Mouse (Mus musculus): Measurements from ENCODE around the gene Bdkrb2. TPM values are rescaled to one million over a fixed set of nuclear protein-coding genes. Genes with fewer than 3 reads are reported as not detected.

Gene Bdkrb2
- polyA plus RNA-seq, 1 experiment from 2014 or later, result 1.6 TPM

DNA sequence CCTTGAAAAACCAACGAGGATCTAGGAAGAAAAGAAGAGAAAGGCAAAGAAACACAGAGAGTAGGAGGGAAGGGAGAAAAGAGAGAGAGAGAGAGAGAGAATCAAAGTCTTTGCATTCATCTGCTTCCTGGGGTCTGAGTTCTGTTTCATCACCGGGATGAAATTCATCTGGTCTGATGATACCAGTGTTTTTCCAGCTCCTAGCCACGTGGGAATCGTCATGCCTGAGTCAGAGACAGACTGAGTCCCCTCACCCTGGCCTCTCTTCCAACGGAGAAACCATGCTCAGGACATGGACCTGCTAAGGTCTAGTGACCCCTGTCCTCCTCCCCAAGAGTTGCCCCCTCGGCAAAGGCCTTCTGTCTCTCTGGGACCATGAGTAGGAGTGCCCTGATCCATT, 16.5 kb upstream of the Bdkrb2 start:
- Histone ChIP-seq H3K36me3 (no peaks in the 10 kb centered on the region), H3K4me3 (no peak overlapping the region), H3K27ac (ENCODE audit: poor library complexity, severe bottlenecking) (no peak overlapping the region), H3K9ac (no peak overlapping the region), H3K9me3 (replicated peaks) (no peaks in the 10 kb centered on the region), H3K4me1 (replicated peaks) (peaks cover 42% of the 10 kb centered on the region), H3K4me2 (no peak overlapping the region), H3K27me3 (replicated peaks) (0 out of 2 replicates have a peak, but pooled peaks cover 14% of the 10 kb centered on the region)
- WGBS, result 44% methylated on average over 6 of the region's 6 CpGs
- no peak for ATAC-seq (ENCODE audit: insufficient number of reproducible peaks, low FRiP score)

DNA sequence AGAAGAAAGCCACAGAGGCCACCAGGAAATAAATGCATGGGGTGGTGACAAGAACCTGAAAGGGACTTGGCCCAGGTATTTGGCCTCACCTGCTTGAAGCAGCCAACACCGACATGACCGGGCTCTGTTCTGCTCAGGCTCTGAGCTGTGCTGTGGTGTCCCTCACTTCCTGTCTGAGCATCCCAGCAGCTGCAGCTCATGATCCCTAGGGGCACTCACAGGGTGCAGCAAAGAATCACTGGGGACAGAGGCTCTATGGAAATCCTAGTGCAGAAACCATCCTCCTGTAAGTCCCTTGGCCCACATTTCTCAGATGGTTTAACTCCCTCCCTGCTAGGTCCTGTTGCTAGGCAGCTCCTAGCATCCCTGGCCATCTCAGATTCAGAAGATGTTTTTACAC, 15.9 kb upstream of the Bdkrb2 start:
- H3K27ac ChIP-seq (ENCODE audit: poor library complexity, severe bottlenecking), result no peak overlapping the region
- peaks cover 48% of the 10 kb centered on the region for H3K4me1 ChIP-seq (replicated peaks)
- 0 out of 2 replicates have a peak, but pooled peaks cover 8% of the 10 kb centered on the region for H3K27me3 ChIP-seq (replicated peaks)
- H3K9ac ChIP-seq, result no peak overlapping the region
- H3K36me3 ChIP-seq, result no peaks in the 10 kb centered on the region
- no peaks in the 10 kb centered on the region for H3K9me3 ChIP-seq (replicated peaks)
- no peak for ATAC-seq (ENCODE audit: insufficient number of reproducible peaks, low FRiP score)
- WGBS, result 64% methylated on average over 2 of the region's 2 CpGs
- H3K4me2 ChIP-seq, result no peak overlapping the region
- no peak overlapping the region for H3K4me3 ChIP-seq

DNA sequence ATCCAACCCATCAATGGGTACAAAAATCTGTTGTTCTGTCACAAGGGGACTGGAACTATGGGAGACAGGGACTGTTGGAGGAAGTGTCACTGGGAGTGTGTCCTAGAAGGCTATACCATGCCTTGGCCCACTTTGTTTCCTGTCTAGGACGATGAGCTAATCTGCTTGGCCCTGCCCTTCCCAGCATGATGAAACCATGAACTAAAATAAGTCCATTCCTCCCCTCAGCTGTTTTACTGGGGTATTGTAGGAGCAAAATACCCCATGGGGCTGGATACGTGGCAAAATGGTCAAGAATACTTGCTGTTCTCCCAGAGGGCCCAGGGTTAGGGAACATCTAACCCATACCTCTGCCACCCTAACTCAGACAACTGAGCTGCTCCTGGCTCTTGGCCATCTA, 15.0 kb upstream of the Bdkrb2 start:
- 59% methylated on average over 2 of the region's 2 CpGs for WGBS
- Histone ChIP-seq H3K9me3 (replicated peaks) (no peaks in the 10 kb centered on the region), H3K27me3 (replicated peaks) (0 out of 2 replicates have a peak, but pooled peaks cover 8% of the 10 kb centered on the region), H3K4me2 (no peak overlapping the region), H3K4me1 (replicated peaks) (peaks cover 48% of the 10 kb centered on the region), H3K4me3 (no peak overlapping the region), H3K9ac (no peak overlapping the region), H3K36me3 (no peaks in the 10 kb centered on the region), H3K27ac (ENCODE audit: poor library complexity, severe bottlenecking) (no peak overlapping the region)
- no peak for ATAC-seq (ENCODE audit: insufficient number of reproducible peaks, low FRiP score)

DNA sequence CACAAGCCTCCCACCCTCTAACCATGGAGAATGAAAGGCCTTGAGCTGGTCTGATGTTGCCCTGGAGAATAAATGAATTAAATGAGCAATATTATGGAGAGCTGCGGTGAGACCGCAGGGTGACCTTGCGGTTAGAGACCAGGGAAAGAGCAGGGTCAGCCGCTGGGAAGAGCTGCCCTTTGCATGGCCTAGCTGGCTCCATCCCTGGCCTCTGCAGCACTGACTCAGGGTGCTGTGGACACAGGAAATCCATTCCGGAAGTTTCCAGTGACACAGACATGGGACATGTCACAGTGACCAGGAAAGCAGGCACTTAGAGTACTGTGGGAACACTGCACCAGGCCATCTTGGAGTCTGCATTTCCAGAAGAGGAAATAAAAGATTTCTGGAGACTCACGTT, 14.1 kb upstream of the Bdkrb2 start:
- H3K27me3 ChIP-seq (replicated peaks), result 0 out of 2 replicates have a peak, but pooled peaks cover 7% of the 10 kb centered on the region
- no peak overlapping the region for H3K27ac ChIP-seq (ENCODE audit: poor library complexity, severe bottlenecking)
- no peak for ATAC-seq (ENCODE audit: insufficient number of reproducible peaks, low FRiP score)
- H3K4me2 ChIP-seq, result no peak overlapping the region
- WGBS, result 75% methylated on average over 6 of the region's 6 CpGs
- no peaks in the 10 kb centered on the region for H3K9me3 ChIP-seq (replicated peaks)
- no peak overlapping the region for H3K4me3 ChIP-seq
- H3K36me3 ChIP-seq, result no peaks in the 10 kb centered on the region
- H3K4me1 ChIP-seq (replicated peaks), result peaks cover 50% of the 10 kb centered on the region
- H3K9ac ChIP-seq, result no peak overlapping the region

DNA sequence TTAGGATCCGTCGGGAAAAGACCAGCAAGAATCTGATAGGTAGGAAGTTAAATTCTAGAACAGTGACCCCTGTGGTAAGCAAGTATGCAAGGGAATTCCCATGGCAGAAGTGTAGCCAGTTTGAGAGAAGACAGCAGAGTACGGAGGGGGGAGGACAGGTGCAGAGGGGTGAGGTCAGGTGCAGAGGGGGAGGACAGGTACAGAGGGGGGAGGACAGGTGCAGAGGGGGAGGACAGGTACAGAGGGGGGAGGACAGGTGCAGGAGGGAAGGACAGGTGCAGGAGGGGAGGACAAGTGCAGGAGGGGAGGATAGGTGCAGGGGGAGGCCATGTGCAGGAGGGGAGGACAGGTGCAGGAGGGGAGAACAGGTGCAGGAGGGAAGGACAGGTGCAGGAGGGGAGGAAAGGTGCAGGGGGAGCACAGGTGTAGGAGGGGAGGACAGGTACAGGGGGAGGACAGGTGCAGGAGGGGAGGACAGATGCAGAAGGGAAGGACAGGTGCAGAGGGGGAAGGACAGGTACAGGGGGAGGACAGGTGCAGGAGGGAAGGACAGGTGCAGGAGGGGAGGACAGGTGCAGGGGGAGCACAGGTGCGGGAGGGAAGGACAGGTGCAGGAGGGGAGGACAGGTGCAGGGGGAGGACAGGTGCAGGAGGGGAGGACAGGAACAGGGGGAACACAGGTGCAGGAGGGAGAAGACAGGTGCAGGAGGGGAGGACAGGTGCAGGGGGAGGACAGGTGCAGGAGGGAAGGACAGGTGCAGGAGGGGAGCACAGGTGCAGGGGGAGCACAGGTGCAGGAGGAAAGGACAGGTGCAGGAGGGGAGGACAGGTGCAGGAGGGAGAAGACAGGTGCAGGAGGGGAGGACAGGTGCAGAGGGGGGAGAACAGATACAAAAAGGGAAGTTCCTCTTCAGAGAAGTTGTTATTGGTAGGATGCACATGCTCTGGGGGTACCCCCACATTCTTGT, 12.9 kb upstream of the Bdkrb2 start:
- H3K4me3 ChIP-seq, result no peak overlapping the region
- WGBS, result 70% methylated on average over 4 of the region's 4 CpGs
- ATAC-seq (ENCODE audit: insufficient number of reproducible peaks, low FRiP score), result no peak
- H3K4me2 ChIP-seq, result no peak overlapping the region
- H3K27ac ChIP-seq (ENCODE audit: poor library complexity, severe bottlenecking), result no peak overlapping the region
- H3K9ac ChIP-seq, result no peak overlapping the region
- peaks cover 58% of the 10 kb centered on the region for H3K4me1 ChIP-seq (replicated peaks)
- no peaks in the 10 kb centered on the region for H3K36me3 ChIP-seq
- 0 out of 2 replicates have a peak, but pooled peaks cover 3% of the 10 kb centered on the region for H3K27me3 ChIP-seq (replicated peaks)
- H3K9me3 ChIP-seq (replicated peaks), result no peaks in the 10 kb centered on the region

DNA sequence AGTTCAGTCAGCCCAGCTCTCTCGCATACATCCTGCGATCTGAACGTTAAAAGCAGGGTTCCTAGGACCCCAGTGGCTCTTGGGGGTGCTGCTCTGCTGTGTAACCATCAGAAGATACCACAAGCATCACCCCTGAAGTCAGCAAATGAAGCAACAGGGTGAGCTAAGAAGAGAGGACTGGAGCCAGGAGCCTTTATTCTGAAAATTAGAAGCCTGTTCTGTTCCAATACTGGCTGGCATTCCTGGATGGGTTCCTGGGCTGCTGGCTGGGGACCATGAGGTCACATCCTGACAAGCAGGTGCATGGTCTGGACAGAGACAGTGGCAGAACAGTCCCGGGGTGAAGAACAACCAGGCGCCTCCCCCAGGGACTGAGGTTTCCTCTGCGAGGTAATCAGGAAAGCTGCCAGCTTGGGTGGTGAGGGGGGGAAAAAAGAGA, 11.5 kb upstream of the Bdkrb2 start:
- Histone ChIP-seq H3K4me2 (no peak overlapping the region), H3K9ac (no peak overlapping the region), H3K36me3 (no peaks in the 10 kb centered on the region), H3K9me3 (replicated peaks) (no peaks in the 10 kb centered on the region), H3K4me1 (replicated peaks) (peaks cover 61% of the 10 kb centered on the region), H3K27ac (ENCODE audit: poor library complexity, severe bottlenecking) (no peak overlapping the region), H3K4me3 (no peak overlapping the region), H3K27me3 (replicated peaks) (0 out of 2 replicates have a peak, but pooled peaks cover 3% of the 10 kb centered on the region)
- WGBS, result 46% methylated on average over 6 of the region's 6 CpGs
- ATAC-seq (ENCODE audit: insufficient number of reproducible peaks, low FRiP score), result no peak

DNA sequence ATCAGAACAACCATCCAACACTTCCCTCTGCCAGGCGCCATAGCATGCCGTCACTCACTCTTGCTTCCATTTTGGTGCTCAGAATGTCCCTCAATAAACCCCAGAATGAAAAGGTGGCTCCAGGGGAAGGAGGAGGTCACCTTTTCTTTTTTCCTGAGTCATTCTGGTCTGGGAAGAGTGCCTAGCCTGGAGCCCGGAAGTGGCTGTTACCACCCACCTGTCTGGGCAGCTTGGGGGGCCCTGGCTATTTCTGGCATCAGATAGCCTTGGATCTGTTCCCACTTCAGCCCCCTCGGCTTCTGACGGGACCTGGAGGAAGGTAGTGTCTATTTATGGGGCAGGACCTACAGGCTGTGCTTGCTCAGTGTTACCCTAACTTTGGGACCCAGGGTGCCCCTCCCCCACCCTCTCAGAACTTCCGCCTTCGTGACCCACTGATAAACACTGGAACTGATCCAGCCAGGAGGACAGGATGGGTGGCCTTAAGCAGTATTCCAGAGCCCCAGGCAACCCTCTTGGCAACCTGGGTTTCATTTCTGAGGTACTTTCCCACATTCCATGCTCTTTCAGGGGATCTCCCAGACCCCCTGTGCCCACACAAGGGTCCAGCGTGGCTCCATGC, 8.8 kb upstream of the Bdkrb2 start:
- Histone ChIP-seq H3K9me3 (replicated peaks) (no peaks in the 10 kb centered on the region), H3K36me3 (no peaks in the 10 kb centered on the region), H3K9ac (no peak overlapping the region), H3K4me3 (no peak overlapping the region), H3K27ac (ENCODE audit: poor library complexity, severe bottlenecking) (peak overlapping the region; percentile 83), H3K27me3 (replicated peaks) (no peaks in the 10 kb centered on the region), H3K4me2 (no peak overlapping the region), H3K4me1 (replicated peaks) (peaks cover 56% of the 10 kb centered on the region)
- peak; percentile 23; the same call in 1 of the 2 replicates for ATAC-seq (ENCODE audit: insufficient number of reproducible peaks, low FRiP score)
- WGBS, result 35% methylated on average over 8 of the region's 8 CpGs

DNA sequence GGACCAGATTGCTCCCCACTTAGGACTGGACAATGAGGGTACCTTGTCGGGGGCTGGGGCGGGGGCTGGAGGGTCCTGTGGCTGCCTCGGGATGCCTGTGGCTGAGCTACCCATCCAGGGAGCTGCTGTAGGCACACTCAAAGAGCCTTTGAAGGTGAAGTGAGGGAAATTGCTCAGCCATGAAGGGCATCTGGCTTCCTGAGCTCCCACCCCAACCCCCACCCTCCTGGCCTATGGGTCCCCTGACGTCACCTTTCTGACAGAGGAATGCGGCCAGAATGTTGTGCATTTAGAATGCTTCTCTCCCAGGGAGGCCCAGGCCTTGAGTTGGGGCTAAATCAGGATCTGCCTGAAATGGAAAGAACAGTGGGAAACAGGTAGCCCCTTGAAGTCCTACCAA, 7.9 kb upstream of the Bdkrb2 start:
- H3K4me2 ChIP-seq, result 0 out of 2 replicates have a peak overlapping the region, but pooled peaks have one; percentile 1
- H3K9me3 ChIP-seq (replicated peaks), result no peaks in the 10 kb centered on the region
- no peak overlapping the region for H3K4me3 ChIP-seq
- H3K27ac ChIP-seq (ENCODE audit: poor library complexity, severe bottlenecking), result peak overlapping the region; percentile 83
- H3K4me1 ChIP-seq (replicated peaks), result peaks cover 53% of the 10 kb centered on the region
- WGBS, result 38% methylated on average over 5 of the region's 5 CpGs
- no peak overlapping the region for H3K9ac ChIP-seq
- H3K27me3 ChIP-seq (replicated peaks), result 0 out of 2 replicates have a peak, but pooled peaks cover 4% of the 10 kb centered on the region
- no peaks in the 10 kb centered on the region for H3K36me3 ChIP-seq
- peak; percentile 42; the same call in 1 of the 2 replicates for ATAC-seq (ENCODE audit: insufficient number of reproducible peaks, low FRiP score)

DNA sequence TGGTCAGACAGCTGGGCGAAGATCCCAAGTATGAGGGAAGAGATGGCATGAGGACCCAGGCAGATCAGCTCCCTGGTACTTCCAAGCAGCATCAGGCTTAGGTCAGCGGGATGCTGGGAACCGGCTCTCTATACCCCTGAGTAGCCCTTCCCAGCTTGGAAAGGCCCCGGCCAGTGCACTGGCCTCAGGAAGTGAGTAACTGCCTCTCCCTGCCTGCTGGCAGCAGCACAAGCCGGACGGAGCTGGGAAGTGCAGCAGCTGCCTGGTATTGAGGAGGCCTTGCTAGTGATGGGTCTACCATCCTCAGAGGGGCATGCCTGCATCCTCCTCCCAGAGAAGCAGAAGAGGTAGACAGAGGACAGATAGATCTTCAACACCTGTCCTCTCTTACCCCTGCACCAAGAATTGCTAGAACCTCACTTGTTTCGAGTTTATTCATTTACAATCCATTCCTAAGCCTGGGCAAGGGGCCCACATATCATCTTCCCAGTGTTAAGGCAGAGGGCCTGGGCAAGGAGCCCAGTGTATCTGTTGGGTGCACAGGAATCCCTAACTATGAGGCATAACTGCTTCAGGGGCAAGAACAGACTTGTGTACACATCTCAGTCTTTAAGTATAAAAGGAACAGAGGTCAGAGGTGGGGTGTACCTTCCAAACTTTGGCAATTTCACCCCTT, 5.6 kb upstream of the Bdkrb2 start:
- H3K4me1 ChIP-seq (replicated peaks), result peaks cover 60% of the 10 kb centered on the region
- H3K9ac ChIP-seq, result 0 out of 2 replicates have a peak overlapping the region, but pooled peaks have one; percentile 40
- peaks cover 23% of the 10 kb centered on the region for H3K27me3 ChIP-seq (replicated peaks)
- H3K4me2 ChIP-seq, result no peak overlapping the region
- H3K27ac ChIP-seq (ENCODE audit: poor library complexity, severe bottlenecking), result no peak overlapping the region
- no peaks in the 10 kb centered on the region for H3K36me3 ChIP-seq
- no peak overlapping the region for H3K4me3 ChIP-seq
- no peak for ATAC-seq (ENCODE audit: insufficient number of reproducible peaks, low FRiP score)
- no peaks in the 10 kb centered on the region for H3K9me3 ChIP-seq (replicated peaks)
- 51% methylated on average over 7 of the region's 7 CpGs for WGBS

DNA sequence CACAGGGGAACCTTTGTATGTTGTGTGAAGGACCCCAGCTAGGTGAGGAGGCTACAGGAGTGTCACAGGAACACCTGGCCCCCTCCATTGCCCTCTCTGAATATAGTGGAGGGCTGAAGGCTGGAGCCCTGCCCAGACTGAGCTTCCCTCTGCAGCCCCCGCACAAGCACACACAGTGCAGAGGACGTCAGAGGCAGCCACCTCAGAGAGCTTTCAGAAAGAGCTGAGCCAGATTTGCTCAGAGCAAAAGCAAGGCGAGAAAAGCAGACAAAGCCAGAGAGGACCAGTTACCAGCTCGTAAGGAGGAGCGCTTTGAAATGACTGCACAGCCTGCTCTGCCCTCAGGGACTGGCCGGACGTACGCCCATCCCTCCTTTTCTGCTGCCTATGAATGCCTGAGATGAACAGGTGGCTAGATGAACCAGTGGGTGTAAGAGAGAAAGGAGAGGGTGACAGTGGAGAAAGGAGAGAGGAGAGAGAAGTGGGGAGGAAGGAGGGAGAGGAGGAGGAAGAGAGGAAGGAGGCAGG, 2.0 kb upstream of the Bdkrb2 start:
- WGBS, result 50% methylated on average over 8 of the region's 8 CpGs
- no peaks in the 10 kb centered on the region for H3K9me3 ChIP-seq (replicated peaks)
- no peaks in the 10 kb centered on the region for H3K36me3 ChIP-seq
- no peak overlapping the region for H3K9ac ChIP-seq
- ATAC-seq (ENCODE audit: insufficient number of reproducible peaks, low FRiP score), result no peak
- no peak overlapping the region for H3K4me3 ChIP-seq
- H3K4me1 ChIP-seq (replicated peaks), result peaks cover 51% of the 10 kb centered on the region
- no peak overlapping the region for H3K4me2 ChIP-seq
- H3K27me3 ChIP-seq (replicated peaks), result peaks cover 45% of the 10 kb centered on the region
- no peak overlapping the region for H3K27ac ChIP-seq (ENCODE audit: poor library complexity, severe bottlenecking)
